Mouse (Mus musculus) embryonic stem cell, embryonic (primary cell): ENCODE measurements at regions not wholly inside any gene's neighbourhood (a gene's known extent, or its start where the extent isn't known, plus 50 kb on each side); places are given as distances from the start of the nearest gene placed in this dataset.

Source experiments
- CTCF ChIA-PET, 4 experiments: fragments of 300-600 bp in 2 of 4; fragments of 350-600 bp in 2 of 4; sonication (Branson Sonifier 250); formaldehyde crosslinking; loops; one replicate each; lab custom pipeline; 2022; ENCODE audit warnings: inconsistent platforms in 2 of 4; lab: Charles Lee
- POLR2A ChIA-PET, 4 experiments: fragments of 300-600 bp in 2 of 4; fragments of 350-600 bp in 2 of 4; sonication (Branson Sonifier 250); formaldehyde crosslinking; loops; one replicate each; lab custom pipeline; 2022; ENCODE audit warnings: antibody characterized with exemption in 4 of 4, inconsistent platforms in 1 of 4; lab: Charles Lee

GRCm38 (mm10) chr9:63836036-63836435 lies 78.2 kb upstream of the Smad3 start:
- CTCF ChIA-PET: interaction anchor here in 1 of 4 experiments (0.6 kb wide), 1 partner anchor 39 kb away, joined by 12 read pairs; no protein-coding TSS in a partner anchor
- POLR2A ChIA-PET: interaction anchor here in 1 of 4 experiments (1.5 kb wide), 1 partner anchor 233 kb away, joined by 5 read pairs; the partner anchor contains the start of gene Aagab

DNA sequence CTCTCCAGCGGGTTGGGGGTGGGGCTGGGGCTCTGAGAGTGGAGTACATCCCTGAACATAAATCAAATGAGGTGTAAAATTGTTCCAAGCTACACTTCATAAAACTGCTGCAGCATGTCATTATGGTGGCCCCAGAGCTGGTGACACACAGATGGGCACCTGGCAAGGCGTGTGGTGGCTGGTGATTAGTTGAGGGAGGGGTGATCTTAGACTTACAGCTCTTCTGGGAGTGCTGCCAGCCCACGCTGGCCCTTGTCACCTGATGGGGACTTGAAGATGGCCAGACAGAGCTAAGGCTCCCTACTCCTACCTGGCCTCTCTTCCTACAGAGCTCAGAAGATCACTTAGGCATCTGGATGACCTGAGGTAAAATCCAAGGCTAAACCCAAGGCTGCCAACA lies 76.6 kb upstream of the Smad3 start:
- ChIA-PET POLR2A (interaction anchor here in 1 of 4 experiments (0.8 to 1.3 kb wide), 2 partner anchors 14 to 32 kb away, joined by 3 to 4 read pairs; no protein-coding TSS in a partner anchor), CTCF (interaction anchor here in 3 of 4 experiments (0.5 to 1.4 kb wide), 5 partner anchors 15 to 181 kb away, joined by 3 to 10 read pairs (median 4); no protein-coding TSS in a partner anchor)

DNA sequence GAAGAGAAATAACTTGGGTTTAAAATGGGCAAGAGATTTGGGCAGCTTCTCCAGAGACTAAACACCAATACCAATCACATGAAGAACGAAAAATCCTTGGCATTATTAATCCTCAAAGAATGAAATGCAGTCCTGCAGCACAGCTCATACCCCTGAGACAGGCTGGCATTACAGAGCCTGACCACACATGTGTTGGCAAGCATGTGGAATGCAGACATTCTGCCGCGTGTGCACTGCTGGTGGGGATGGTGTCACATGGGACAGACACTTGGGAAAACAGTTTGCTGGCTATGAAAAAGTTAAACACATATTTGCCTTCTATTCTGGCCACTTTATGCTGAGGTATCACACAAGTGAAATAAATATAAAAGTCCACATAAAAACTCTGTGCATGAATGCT lies 60.4 kb upstream of the Smad3 start:
- CTCF ChIA-PET: interaction anchor here in 2 of 4 experiments (0.6 to 1.1 kb wide), 3 partner anchors 10 to 167 kb away, joined by 3 to 4 read pairs (median 4); no protein-coding TSS in a partner anchor

DNA sequence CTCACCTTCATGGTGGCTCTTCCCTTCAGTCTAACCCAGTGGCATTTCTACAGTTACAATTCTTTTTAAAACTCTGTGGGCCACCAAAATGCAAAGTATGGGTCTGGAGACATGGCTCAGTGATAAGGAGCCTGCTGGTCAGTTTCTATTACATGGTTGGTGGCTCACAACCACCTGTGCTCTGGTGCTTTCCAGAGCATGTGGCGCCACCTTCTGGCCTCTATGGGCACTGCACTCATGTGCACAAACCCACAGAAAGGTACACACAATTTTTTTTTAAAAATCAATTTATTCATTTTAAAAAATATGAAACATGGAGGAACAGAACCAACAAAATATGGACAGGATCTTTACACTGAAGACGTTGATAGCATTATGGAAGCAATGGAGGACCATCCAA lies 58.7 kb upstream of the Smad3 start:
- ChIA-PET CTCF (interaction anchor here in 2 of 4 experiments (0.7 to 1.5 kb wide), 2 partner anchors 48 to 167 kb away, joined by 3 read pairs; no protein-coding TSS in a partner anchor), POLR2A (interaction anchor here in 1 of 4 experiments (2.5 kb wide), 1 partner anchor 13 kb away, joined by 6 read pairs; no protein-coding TSS in a partner anchor)

More for the DNA sequence above, 60.4 kb upstream of the Smad3 start:
- POLR2A ChIA-PET: interaction anchor here in 1 of 4 experiments (0.6 kb wide), 1 partner anchor 57 kb away, joined by 3 read pairs; no protein-coding TSS in a partner anchor

- CTCF ChIA-PET: interaction anchor here in 2 of 4 experiments (0.6 to 0.7 kb wide), 2 partner anchors 65 to 291 kb away, joined by 4 read pairs; no protein-coding TSS in a partner anchor
- POLR2A ChIA-PET: no interaction called here
These were observed 52.2 kb upstream of the Smad3 start for GRCm38 (mm10) chr9:63809901-63810587.
